Mouse (Mus musculus) liver, embryonic 11.5 days (tissue): Measurements from ENCODE around the gene Myo3b. TPM values are rescaled to one million over a fixed set of nuclear protein-coding genes. Genes with fewer than 3 reads are reported as not detected.
"Not testable (repeated sequence)": the region's sequence is repeated elsewhere in the genome, so short reads cannot be mapped to it uniquely, and the experiment has no call there.

Source experiments
- ATAC-seq: fragments of 200-750 bp; cut with Nextera tagmentation; replicated peaks from 2 replicates; pipeline ENCODE4 v1.8.0; 2017; ENCODE audit warnings: moderate number of reproducible peaks, mild to moderate bottlenecking, moderate TSS enrichment, moderate library complexity; ENCODE audit not compliant: low FRiP score
- DNase-seq: peaks from one replicate; pipeline ENCODE4 v3.0.0-alpha.2; 2017; ENCODE audit warnings: low spot score
- H3K27ac ChIP-seq: fragments of 300-500 bp; sonication (generic); 2 replicates; pipeline ENCODE4 v1.5.1; 2014; ENCODE audit warnings: mild to moderate bottlenecking, low read depth, low read length, control low read depth
- H3K27me3 ChIP-seq: fragments of 300-500 bp; sonication (generic); replicated peaks from 2 replicates; pipeline ENCODE4 v1.6.1; 2014; ENCODE audit warnings: low read length, mixed read lengths; ENCODE audit not compliant: control insufficient read depth, insufficient read depth
- H3K36me3 ChIP-seq: fragments of 300-500 bp; sonication (generic); 2 replicates; pipeline ENCODE4 v1.6.1; 2014; ENCODE audit warnings: mild to moderate bottlenecking, low read length, moderate library complexity, mixed read lengths; ENCODE audit not compliant: control insufficient read depth, insufficient read depth
- H3K4me1 ChIP-seq: fragments of 300-500 bp; sonication (generic); replicated peaks from 2 replicates; pipeline ENCODE4 v1.6.1; 2014; ENCODE audit warnings: low read length, mixed read lengths; ENCODE audit not compliant: control insufficient read depth, insufficient read depth
- H3K4me2 ChIP-seq: fragments of 300-500 bp; sonication (generic); 2 replicates; pipeline ENCODE4 v1.6.1; 2014; ENCODE audit warnings: mild to moderate bottlenecking, control low read depth, moderate library complexity
- H3K4me3 ChIP-seq: fragments of 300-500 bp; sonication (generic); 2 replicates; pipeline ENCODE4 v1.5.1; 2014; ENCODE audit warnings: low read depth, low read length, control low read depth
- H3K9ac ChIP-seq: fragments of 300-500 bp; sonication (generic); 2 replicates; pipeline ENCODE4 v1.6.1; 2014; ENCODE audit warnings: low read depth, low read length, control low read depth
- H3K9me3 ChIP-seq: fragments of 300-500 bp; sonication (generic); 2 replicates; pipeline ENCODE4 v1.6.1; 2016; ENCODE audit warnings: low read length, inconsistent platforms, mixed read lengths; ENCODE audit not compliant: control insufficient read depth
- WGBS: fragments of 180-500 bp; shearing (Covaris S2); extraction: QIAGEN DNeasy Blood & Tissue Kit; methylation state at CpG from one replicate; pipeline ENCODE4 v1.1.7; 2014; 5-methylcytosine and 5-hydroxymethylcytosine counted together
- polyA plus RNA-seq: library from polyadenylated mRNA; unstranded; fragments of >200 nt; fragmentation: Nextera tagmentation; extraction: Ambion mirVana; gene quantifications from 2 replicates; pipeline ENCODE4 v1.2.1, GENCODE M21; 2014

The Myo3b gene
- polyA plus RNA-seq, 1 experiment from 2014 or later, result not detected

DNA sequence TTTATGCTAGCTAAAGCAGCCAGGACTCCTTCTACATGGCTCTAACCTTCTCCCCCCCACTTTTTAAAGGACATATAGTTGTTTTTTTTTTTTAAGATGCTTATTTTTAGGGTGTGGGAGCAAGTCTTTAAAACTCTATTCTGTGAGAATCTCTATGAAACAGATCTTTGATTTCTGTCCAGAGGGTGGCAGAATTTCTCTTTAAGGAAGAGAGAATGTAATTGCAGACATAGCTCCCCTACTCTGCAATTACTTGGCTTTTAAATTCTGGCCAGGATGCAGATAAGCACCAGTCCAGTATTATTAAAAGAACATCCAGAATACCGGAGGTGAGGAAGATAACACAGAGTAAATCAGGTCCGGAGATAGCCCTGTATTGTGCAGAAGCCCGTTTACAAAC is 178.9 kb downstream of the Myo3b start:
- Histone ChIP-seq H3K36me3 (no peaks in the 10 kb centered on the region), H3K27me3 (peaks cover 3% of the 10 kb centered on the region; the same call in 1 of the 2 replicates), H3K4me3 (no peak overlapping the region), H3K4me1 (no peaks in the 10 kb centered on the region), H3K27ac (no peak overlapping the region), H3K4me2 (no peak overlapping the region), H3K9ac (no peak overlapping the region), H3K9me3 (no peaks in the 10 kb centered on the region)
- ATAC-seq (no peak), DNase-seq (no peak)
- 61% methylated on average over 3 of the region's 3 CpGs for WGBS

DNA sequence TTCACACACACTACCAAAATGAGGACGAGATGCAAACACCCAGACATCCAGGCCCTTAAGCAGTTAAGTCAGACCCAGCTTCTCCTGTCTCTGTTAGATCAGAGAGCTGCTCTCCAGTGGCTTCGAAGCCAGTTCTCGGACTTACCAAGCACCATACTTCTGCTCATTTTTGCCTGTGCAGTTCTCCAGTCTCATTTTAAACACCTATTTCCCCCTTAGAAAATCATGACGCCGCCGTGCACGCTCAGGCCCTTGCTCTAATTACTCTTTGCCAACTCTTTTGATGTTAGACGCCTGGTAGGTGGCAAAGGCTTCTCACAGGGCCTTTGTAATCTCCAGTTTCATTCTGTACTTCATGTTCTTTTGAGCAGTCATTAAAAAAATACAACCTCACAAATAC is 179.5 kb downstream of the Myo3b start:
- H3K4me3 ChIP-seq, result no peak overlapping the region
- DNase-seq (no peak), ATAC-seq (no peak)
- H3K9ac ChIP-seq, result no peak overlapping the region
- peaks cover 4% of the 10 kb centered on the region; the same call in 1 of the 2 replicates for H3K27me3 ChIP-seq
- WGBS, result 72% methylated on average over 8 of the region's 8 CpGs
- no peaks in the 10 kb centered on the region for H3K9me3 ChIP-seq
- no peak overlapping the region for H3K4me2 ChIP-seq
- no peaks in the 10 kb centered on the region for H3K4me1 ChIP-seq
- no peaks in the 10 kb centered on the region for H3K36me3 ChIP-seq
- no peak overlapping the region for H3K27ac ChIP-seq

DNA sequence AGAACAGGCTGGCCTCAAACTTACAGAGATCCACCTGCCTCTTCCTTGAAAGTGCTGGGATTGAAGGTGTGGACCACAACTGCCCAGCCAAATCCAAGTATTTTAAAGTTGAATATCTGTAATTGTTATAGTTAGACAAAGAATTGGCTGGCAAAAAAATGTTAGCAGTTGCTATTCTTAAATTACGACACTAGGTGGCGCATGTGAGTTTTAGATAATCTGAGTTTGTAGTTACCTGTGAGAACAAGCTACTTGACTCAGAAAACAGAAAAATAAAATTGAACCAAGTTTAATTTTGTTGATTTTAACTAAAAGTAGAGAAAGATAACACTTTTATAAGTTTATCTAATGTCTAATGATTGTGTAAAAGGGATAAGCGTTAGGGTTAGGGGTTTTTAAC is 187.8 kb downstream of the Myo3b start:
- 13% methylated on average over 3 of the region's 3 CpGs for WGBS
- Histone ChIP-seq H3K9ac (no peak overlapping the region), H3K4me1 (no peaks in the 10 kb centered on the region), H3K27ac (no peak overlapping the region), H3K9me3 (no peaks in the 10 kb centered on the region), H3K27me3 (0 out of 2 replicates have a peak, but pooled peaks cover 6% of the 10 kb centered on the region), H3K36me3 (no peaks in the 10 kb centered on the region), H3K4me3 (no peak overlapping the region), H3K4me2 (no peak overlapping the region)
- no peak for DNase-seq
- no peak for ATAC-seq

DNA sequence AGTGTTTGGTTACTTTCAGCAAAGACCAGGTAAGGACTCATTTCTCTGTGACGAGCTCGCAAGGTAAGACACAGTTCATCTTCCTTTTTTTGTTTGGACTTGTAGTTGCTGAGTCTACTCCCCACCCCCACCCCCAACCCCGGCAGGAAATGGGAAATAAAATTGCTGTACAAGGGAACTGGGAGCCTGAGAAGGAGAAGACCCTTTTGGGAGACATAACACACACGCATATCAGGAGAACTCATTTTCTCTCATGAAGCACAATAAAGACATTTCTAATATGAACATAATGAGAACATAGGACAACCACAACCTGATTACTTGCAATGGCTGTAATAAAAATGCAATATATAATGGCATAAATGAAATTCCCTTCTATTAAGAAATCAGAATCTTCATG is 195.5 kb downstream of the Myo3b start:
- ATAC-seq, H3K4me3 ChIP-seq, H3K27ac ChIP-seq, H3K27me3 ChIP-seq, H3K9me3 ChIP-seq, H3K4me1 ChIP-seq, H3K4me2 ChIP-seq, DNase-seq, H3K9ac ChIP-seq, H3K36me3 ChIP-seq: not testable (repeated sequence)
- WGBS, result 47% methylated on average over 4 of the region's 4 CpGs

DNA sequence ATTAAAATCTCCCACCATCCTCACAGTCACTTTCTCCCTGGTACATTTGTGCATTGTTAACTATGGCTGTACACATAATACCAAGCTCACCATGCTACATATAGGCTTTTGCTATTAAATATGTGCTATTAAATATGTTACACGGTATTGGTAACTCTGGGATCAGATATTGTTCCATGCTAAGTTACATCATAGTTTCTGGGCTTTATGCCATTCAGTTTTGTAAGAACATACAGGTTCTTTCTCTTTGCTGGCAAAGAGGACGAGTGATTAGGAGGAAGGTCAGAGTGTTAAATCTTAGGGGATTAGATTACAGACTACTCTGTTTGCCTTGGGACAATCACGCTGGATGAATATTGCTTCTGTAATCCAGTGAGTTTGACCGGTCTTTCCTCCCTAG is 207.1 kb downstream of the Myo3b start:
- Histone ChIP-seq H3K4me1 (no peaks in the 10 kb centered on the region), H3K4me2 (no peak overlapping the region), H3K27me3 (no peaks in the 10 kb centered on the region), H3K9ac (no peak overlapping the region), H3K36me3 (no peaks in the 10 kb centered on the region), H3K27ac (no peak overlapping the region), H3K4me3 (no peak overlapping the region), H3K9me3 (no peaks in the 10 kb centered on the region)
- WGBS, result 75% methylated on average over 4 of the region's 4 CpGs
- DNase-seq (no peak), ATAC-seq (no peak)

DNA sequence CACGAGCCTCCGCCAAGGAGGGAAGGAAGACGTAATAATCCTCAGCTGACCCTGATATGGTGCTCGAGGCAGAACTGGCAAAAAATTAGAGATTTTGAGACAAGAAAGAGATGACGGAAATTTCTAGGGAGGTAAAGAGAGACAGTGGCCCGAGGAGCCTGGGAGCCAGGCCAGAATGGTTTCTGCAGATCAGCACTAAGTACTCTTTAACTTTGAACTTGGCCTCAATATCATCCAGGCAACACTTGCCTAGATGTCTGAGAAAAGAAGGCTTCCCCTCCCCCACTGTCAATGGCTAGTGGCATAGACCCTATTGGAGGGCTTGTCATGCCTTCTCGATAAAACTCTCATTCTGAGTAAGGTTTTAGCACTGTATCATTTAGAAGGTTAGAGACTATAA is 209.7 kb downstream of the Myo3b start:
- 74% methylated on average over 7 of the region's 7 CpGs for WGBS
- H3K9me3 ChIP-seq, result no peaks in the 10 kb centered on the region
- H3K4me2 ChIP-seq, result no peak overlapping the region
- DNase-seq, result no peak
- no peak overlapping the region for H3K4me3 ChIP-seq
- no peak overlapping the region for H3K27ac ChIP-seq
- H3K36me3 ChIP-seq, result no peaks in the 10 kb centered on the region
- no peak for ATAC-seq
- H3K9ac ChIP-seq, result no peak overlapping the region
- H3K4me1 ChIP-seq, result no peaks in the 10 kb centered on the region
- H3K27me3 ChIP-seq, result no peaks in the 10 kb centered on the region

DNA sequence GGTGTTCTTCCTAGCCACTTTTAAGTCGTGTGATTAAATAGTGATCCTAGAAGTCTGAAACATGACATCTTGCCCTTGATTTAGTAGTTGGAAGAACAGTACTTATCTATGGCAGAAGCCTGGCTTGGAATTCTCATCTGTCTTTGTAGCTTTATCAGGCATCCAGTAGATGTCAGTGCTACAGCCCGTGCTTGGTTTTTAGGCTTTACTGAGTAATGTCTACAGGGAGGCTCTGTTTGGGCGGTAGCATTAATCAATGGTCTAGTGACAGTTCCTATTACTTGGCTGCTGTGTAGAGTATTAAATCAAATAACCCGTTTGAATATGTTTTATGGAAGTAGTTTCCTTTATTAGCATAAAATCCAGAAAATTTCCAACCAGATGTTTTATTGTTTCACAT is 210.9 kb downstream of the Myo3b start:
- Histone ChIP-seq H3K9ac (no peak overlapping the region), H3K9me3 (no peaks in the 10 kb centered on the region), H3K4me1 (no peaks in the 10 kb centered on the region), H3K4me3 (no peak overlapping the region), H3K36me3 (no peaks in the 10 kb centered on the region), H3K27me3 (no peaks in the 10 kb centered on the region), H3K27ac (no peak overlapping the region), H3K4me2 (no peak overlapping the region)
- ATAC-seq, result no peak
- 52% methylated on average over 4 of the region's 4 CpGs for WGBS
- DNase-seq, result no peak

DNA sequence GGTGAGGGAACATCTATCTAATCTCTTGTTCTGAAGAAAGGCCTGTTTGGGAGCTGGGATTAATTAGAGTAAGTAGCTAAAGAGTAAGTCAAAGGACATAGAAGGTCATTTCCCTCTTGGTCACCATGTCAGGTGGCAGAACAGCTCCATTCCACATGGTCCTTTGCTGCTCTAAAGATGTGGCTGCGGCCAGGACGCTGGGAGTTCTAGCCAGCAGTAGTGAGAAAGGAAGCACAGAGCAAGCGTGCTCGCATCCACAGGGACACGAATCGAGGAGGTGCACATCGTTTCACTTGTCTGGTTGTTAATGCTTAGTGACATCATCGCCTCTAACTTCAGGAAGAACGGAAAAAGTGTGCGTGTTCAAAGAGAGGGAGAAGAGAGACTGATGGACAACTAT is 212.3 kb downstream of the Myo3b start:
- Histone ChIP-seq H3K4me2 (no peak overlapping the region), H3K4me1 (no peaks in the 10 kb centered on the region), H3K36me3 (no peaks in the 10 kb centered on the region), H3K27me3 (no peaks in the 10 kb centered on the region), H3K27ac (no peak overlapping the region), H3K4me3 (no peak overlapping the region), H3K9me3 (no peaks in the 10 kb centered on the region), H3K9ac (no peak overlapping the region)
- ATAC-seq (no peak), DNase-seq (no peak)
- 81% methylated on average over 10 of the region's 10 CpGs for WGBS

DNA sequence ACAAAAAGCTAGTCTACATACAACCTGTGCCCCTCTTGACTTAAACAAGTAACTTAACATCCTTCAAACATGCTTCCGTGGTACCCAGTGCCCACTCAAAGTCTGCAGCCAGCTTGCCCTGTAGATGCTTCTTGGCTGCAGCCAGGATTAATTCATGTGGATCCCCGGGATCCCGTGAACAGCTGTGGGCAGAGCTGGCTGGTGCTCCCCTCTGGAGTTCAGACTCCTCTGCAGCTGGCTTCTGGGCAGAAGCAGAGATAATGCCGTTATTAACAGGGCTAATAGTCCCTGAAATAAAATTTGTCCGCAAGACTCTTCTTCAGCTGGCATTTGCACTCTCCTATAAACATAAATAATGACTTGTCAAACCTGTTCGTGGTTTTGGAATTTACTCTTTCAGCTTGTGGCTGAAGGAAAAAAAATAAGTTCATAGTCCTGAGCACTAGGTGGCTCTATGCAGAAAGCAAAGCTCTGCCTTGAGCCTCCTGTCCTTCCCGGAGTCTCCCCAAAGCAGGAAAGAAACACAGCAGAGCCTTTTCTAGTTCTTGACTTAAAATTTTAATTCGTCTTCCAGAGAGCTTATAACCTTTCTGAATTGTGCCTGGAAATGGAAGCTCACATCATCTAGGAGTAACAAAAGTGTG is 220.6 kb downstream of the Myo3b start:
- Histone ChIP-seq H3K4me2 (no peak overlapping the region), H3K36me3 (no peaks in the 10 kb centered on the region), H3K27me3 (no peaks in the 10 kb centered on the region; the same call in 1 of the 2 replicates), H3K9me3 (no peaks in the 10 kb centered on the region), H3K27ac (no peak overlapping the region), H3K4me3 (no peak overlapping the region), H3K9ac (no peak overlapping the region), H3K4me1 (no peaks in the 10 kb centered on the region)
- ATAC-seq, result no peak
- 24% methylated on average over 8 of the region's 8 CpGs for WGBS
- DNase-seq, result no peak
